Mouse (Mus musculus): ENCODE data around the gene Cntfr. TPM values are rescaled to one million over a fixed set of nuclear protein-coding genes. Genes with fewer than 3 reads are reported as not detected.

The Cntfr gene
- total and polyA plus RNA-seq, 3 experiments: 0.33 to 1.7 TPM; not detected in 1

GRCm38 (mm10) chr4:41715596-41715995 lies 18.7 kb upstream of the Cntfr start:
- DNase-seq (ENCODE audit: low spot score) (no peak), ATAC-seq (ENCODE audit: extremely low read depth, insufficient number of reproducible peaks, low FRiP score, poor library complexity, severe bottlenecking) (no peak)
- peaks cover 85% of the 10 kb centered on the region for H3K36me3 ChIP-seq (replicated peaks)

GRCm38 (mm10) chr4:41715082-41715481 lies 18.2 kb upstream of the Cntfr start:
- Histone ChIP-seq H3K9me3 (replicated peaks) (no peaks in the 10 kb centered on the region), H3K4me3 (ENCODE audit: low read depth, low read length) (no peak overlapping the region), H3K4me1 (ENCODE audit: insufficient read depth, low read depth, low read length) (peaks cover 40% of the 10 kb centered on the region), H3K27me3 (ENCODE audit: insufficient read depth, low read length) (no peaks in the 10 kb centered on the region), H3K36me3 (replicated peaks) (peaks cover 84% of the 10 kb centered on the region)
- no peak for DNase-seq (ENCODE audit: low spot score)
- no peak for ATAC-seq (ENCODE audit: extremely low read depth, insufficient number of reproducible peaks, low FRiP score, poor library complexity, severe bottlenecking)
- TF ChIP-seq GATA2 (IDR thresholded peaks at IDR 0.05; ENCODE audit: borderline replicate concordance, low read depth, low read length) (no peak), CTCF (IDR thresholded peaks at IDR 0.05; ENCODE audit: low read depth, low read length) (no peak), TAL1 (conservative IDR thresholded peaks at IDR 0.05; ENCODE audit: low read depth, low read length) (no peak), POLR2AphosphoS5 (IDR thresholded peaks at IDR 0.05; ENCODE audit: insufficient replicate concordance, low read depth, low read length) (no peak), GATA1 (IDR thresholded peaks at IDR 0.05; ENCODE audit: borderline replicate concordance, low read length) (no peak)

More at GRCm38 (mm10) chr4:41715596-41715995, 18.7 kb upstream of the Cntfr start:
- no peaks in the 10 kb centered on the region for H3K9me3 ChIP-seq (replicated peaks)
- no peak overlapping the region for H3K4me3 ChIP-seq (ENCODE audit: low read depth, low read length)
- no peak for TF ChIP-seq TAL1 (conservative IDR thresholded peaks at IDR 0.05; ENCODE audit: low read depth, low read length)
- TF ChIP-seq CTCF (IDR thresholded peaks at IDR 0.05; ENCODE audit: low read depth, low read length): 0 out of 2 replicates have a peak, but pooled peaks have one; percentile 6
- H3K27me3 ChIP-seq (ENCODE audit: insufficient read depth, low read length): no peaks in the 10 kb centered on the region
- H3K4me1 ChIP-seq (ENCODE audit: insufficient read depth, low read depth, low read length): peaks cover 41% of the 10 kb centered on the region

GRCm38 (mm10) chr4:41714276-41714675 lies 17.4 kb upstream of the Cntfr start:
- H3K9me3 ChIP-seq (replicated peaks): no peaks in the 10 kb centered on the region
- no peaks in the 10 kb centered on the region for H3K27me3 ChIP-seq (ENCODE audit: insufficient read depth, low read length)
- H3K4me1 ChIP-seq (ENCODE audit: insufficient read depth, low read depth, low read length): peaks cover 40% of the 10 kb centered on the region
- no peak overlapping the region for H3K4me3 ChIP-seq (ENCODE audit: low read depth, low read length)
- TF ChIP-seq POLR2AphosphoS5 (IDR thresholded peaks at IDR 0.05; ENCODE audit: insufficient replicate concordance, low read depth, low read length) (no peak), CTCF (IDR thresholded peaks at IDR 0.05; ENCODE audit: low read depth, low read length) (peak; percentile 69)
- ATAC-seq (ENCODE audit: extremely low read depth, insufficient number of reproducible peaks, low FRiP score, poor library complexity, severe bottlenecking) (no peak), DNase-seq (ENCODE audit: low spot score) (no peak)
- H3K36me3 ChIP-seq (replicated peaks): peaks cover 77% of the 10 kb centered on the region

- H3K27me3 ChIP-seq (ENCODE audit: insufficient read depth, low read length): no peaks in the 10 kb centered on the region
- no peaks in the 10 kb centered on the region for H3K9me3 ChIP-seq (replicated peaks)
- TF ChIP-seq GATA2 (IDR thresholded peaks at IDR 0.05; ENCODE audit: borderline replicate concordance, low read depth, low read length) (no peak), POLR2AphosphoS5 (IDR thresholded peaks at IDR 0.05; ENCODE audit: insufficient replicate concordance, low read depth, low read length) (no peak)
- peak; percentile 78 for DNase-seq (ENCODE audit: low spot score)
- ATAC-seq (ENCODE audit: extremely low read depth, insufficient number of reproducible peaks, low FRiP score, poor library complexity, severe bottlenecking): peak; percentile 32; the same call in 1 of the 2 replicates
- H3K4me1 ChIP-seq (ENCODE audit: insufficient read depth, low read depth, low read length): peaks cover 43% of the 10 kb centered on the region
- peaks cover 69% of the 10 kb centered on the region for H3K36me3 ChIP-seq (replicated peaks)
- H3K4me3 ChIP-seq (ENCODE audit: low read depth, low read length): peak within 1 kb of the TSS; percentile 82
Observed at GRCm38 (mm10) chr4:41713197-41714067, 16.5 kb upstream of the Cntfr start, which contains the start of gene Rpp25l. Gene Rpp25l (minus strand): TSS chr4:41713534.

- no peak for ATAC-seq (ENCODE audit: extremely low read depth, insufficient number of reproducible peaks, low FRiP score, poor library complexity, severe bottlenecking)
- Histone ChIP-seq H3K9me3 (replicated peaks) (no peaks in the 10 kb centered on the region), H3K4me3 (ENCODE audit: low read depth, low read length) (peak overlapping the region; percentile 82), H3K36me3 (replicated peaks) (peaks cover 60% of the 10 kb centered on the region), H3K4me1 (ENCODE audit: insufficient read depth, low read depth, low read length) (peaks cover 47% of the 10 kb centered on the region), H3K27me3 (ENCODE audit: insufficient read depth, low read length) (peaks cover 4% of the 10 kb centered on the region)
- TF ChIP-seq TAL1 (conservative IDR thresholded peaks at IDR 0.05; ENCODE audit: low read depth, low read length) (no peak), POLR2AphosphoS5 (IDR thresholded peaks at IDR 0.05; ENCODE audit: insufficient replicate concordance, low read depth, low read length) (no peak), GATA2 (IDR thresholded peaks at IDR 0.05; ENCODE audit: borderline replicate concordance, low read depth, low read length) (no peak), GATA1 (IDR thresholded peaks at IDR 0.05; ENCODE audit: borderline replicate concordance, low read length) (no peak), CTCF (IDR thresholded peaks at IDR 0.05; ENCODE audit: low read depth, low read length) (no peak)
- DNase-seq (ENCODE audit: low spot score): no peak
Observed at GRCm38 (mm10) chr4:41712421-41713196, 15.7 kb upstream of the Cntfr start.

- Histone ChIP-seq H3K27me3 (ENCODE audit: insufficient read depth, low read length) (peaks cover 10% of the 10 kb centered on the region), H3K4me3 (ENCODE audit: low read depth, low read length) (peak overlapping the region; percentile 82), H3K9me3 (replicated peaks) (no peaks in the 10 kb centered on the region)
Observed at GRCm38 (mm10) chr4:41711705-41712375, 15.0 kb upstream of the Cntfr start.

More at GRCm38 (mm10) chr4:41711705-41712375, 15.0 kb upstream of the Cntfr start:
- DNase-seq (ENCODE audit: low spot score) (no peak), ATAC-seq (ENCODE audit: extremely low read depth, insufficient number of reproducible peaks, low FRiP score, poor library complexity, severe bottlenecking) (no peak)
- no peak for TF ChIP-seq CTCF (IDR thresholded peaks at IDR 0.05; ENCODE audit: low read depth, low read length)
- TF ChIP-seq GATA1 (IDR thresholded peaks at IDR 0.05; ENCODE audit: borderline replicate concordance, low read length): no peak
- TF ChIP-seq POLR2AphosphoS5 (IDR thresholded peaks at IDR 0.05; ENCODE audit: insufficient replicate concordance, low read depth, low read length): no peak
- TF ChIP-seq TAL1 (conservative IDR thresholded peaks at IDR 0.05; ENCODE audit: low read depth, low read length): no peak
- TF ChIP-seq GATA2 (IDR thresholded peaks at IDR 0.05; ENCODE audit: borderline replicate concordance, low read depth, low read length): no peak
- peaks cover 54% of the 10 kb centered on the region for H3K4me1 ChIP-seq (ENCODE audit: insufficient read depth, low read depth, low read length)
- peaks cover 53% of the 10 kb centered on the region for H3K36me3 ChIP-seq (replicated peaks)
